Mouse (Mus musculus): ENCODE data around the gene Acot9. TPM values are rescaled to one million over a fixed set of nuclear protein-coding genes. Genes with fewer than 3 reads are reported as not detected.

Gene Acot9
- polyA plus RNA-seq, 1 experiment from 2014 or later = 23.7 TPM

GRCm38 (mm10) chrX:155337905-155338721 lies 75.9 kb downstream of the Acot9 start:
- Histone ChIP-seq H3K4me1 (replicated peaks) (no peaks in the 10 kb centered on the region), H3K36me3 (peaks cover 13% of the 10 kb centered on the region; the same call in 1 of the 2 replicates), H3K4me3 (peak overlapping the region; percentile 61), H3K27ac (peak overlapping the region; percentile 90), H3K27me3 (ENCODE audit: insufficient read depth, poor library complexity, severe bottlenecking) (no peaks in the 10 kb centered on the region), H3K9me3 (no peaks in the 10 kb centered on the region)
- peak; percentile 85 for DNase-seq (ENCODE audit: low spot score)
- 17% methylated on average over 49 of the region's 49 CpGs for WGBS

GRCm38 (mm10) chrX:155340654-155341053 lies 78.4 kb downstream of the Acot9 start, which contains the start of gene Prdx4:
Gene Prdx4, minus strand, starts transcription at chrX:155340754.
- no peaks in the 10 kb centered on the region for H3K36me3 ChIP-seq
- no peaks in the 10 kb centered on the region for H3K9me3 ChIP-seq
- no peaks in the 10 kb centered on the region for H3K4me1 ChIP-seq (replicated peaks)
- no peak within 1 kb of the TSS for H3K4me3 ChIP-seq
- DNase-seq (ENCODE audit: low spot score) = no peak
- H3K27me3 ChIP-seq (ENCODE audit: insufficient read depth, poor library complexity, severe bottlenecking) = no peaks in the 10 kb centered on the region
- H3K27ac ChIP-seq = no peak within 1 kb of the TSS

GRCm38 (mm10) chrX:155346249-155346648 lies 84.0 kb downstream of the Acot9 start:
- Histone ChIP-seq H3K36me3 (no peaks in the 10 kb centered on the region), H3K4me3 (no peak overlapping the region), H3K27me3 (ENCODE audit: insufficient read depth, poor library complexity, severe bottlenecking) (no peaks in the 10 kb centered on the region), H3K4me1 (replicated peaks) (no peaks in the 10 kb centered on the region), H3K9me3 (no peaks in the 10 kb centered on the region), H3K27ac (no peak overlapping the region)
- 83% methylated on average over 2 of the region's 2 CpGs for WGBS
- no peak for DNase-seq (ENCODE audit: low spot score)

Other genes with a start within 250 kb of the Acot9 start
- gene Magea5, start 199.3 kb upstream of the Acot9 start, polyA plus RNA-seq (2016; fragmentation: Nextera tagmentation; extraction: Ambion mirVana) = not detected in 2 replicates
- gene Magea1, start 172.7 kb upstream of the Acot9 start, polyA plus RNA-seq (2016; fragmentation: Nextera tagmentation; extraction: Ambion mirVana) = not detected in 2 replicates
- not detected in 2 replicates for gene Magea2, start 168.8 kb upstream of the Acot9 start, polyA plus RNA-seq (2016; fragmentation: Nextera tagmentation; extraction: Ambion mirVana)
- gene Cldn34b2, start 134.0 kb upstream of the Acot9 start, polyA plus RNA-seq (2016; fragmentation: Nextera tagmentation; extraction: Ambion mirVana) = not detected in 2 replicates
- gene Sat1, start 46.0 kb upstream of the Acot9 start, polyA plus RNA-seq (2016; fragmentation: Nextera tagmentation; extraction: Ambion mirVana) = 88.0 and 89.5 TPM in 2 replicates
- 257 and 289 TPM in 2 replicates for gene Prdx4, start 78.3 kb downstream of the Acot9 start, polyA plus RNA-seq (2016; fragmentation: Nextera tagmentation; extraction: Ambion mirVana)

Measured in hindbrain, embryonic 10.5 days (tissue).